9 mouse cellular contexts compared by ENCODE assay signal in the genomic region with DNA sequence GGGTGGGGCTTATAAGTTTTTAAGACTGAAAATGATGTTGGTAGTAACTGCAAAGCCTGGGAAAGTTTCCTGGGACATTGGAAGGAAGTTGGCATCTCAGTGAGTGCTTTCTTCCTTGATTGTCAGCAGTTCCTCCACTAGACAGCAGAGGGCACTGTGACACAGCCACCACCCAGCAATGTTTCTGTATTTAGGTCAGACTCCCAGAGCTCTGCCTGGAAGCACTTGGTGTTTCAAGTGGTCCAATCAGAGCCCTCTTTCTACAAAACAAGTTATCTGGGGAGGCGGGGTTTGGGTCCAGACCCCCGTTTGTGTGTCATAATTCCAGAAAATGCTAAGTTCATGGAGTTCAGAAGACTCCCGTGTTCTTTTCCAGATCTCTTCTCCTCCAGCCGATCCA. TPM values are rescaled to one million over a fixed set of nuclear protein-coding genes. Genes with fewer than 3 reads are reported as not detected.
DNase-seq lines count a peak whose midpoint lies in the region; ATAC-seq lines count a peak whose summit lies in the region.
"Had no signal": no experiment of that assay in that cellular context is flagged by ENCODE, and none has a peak within 500 bp of the region (broad histone marks: within the 10 kb centered on the region; RNA-seq: fewer than 3 reads in every experiment).

No protein-coding gene starts in this region.

- intact Hi-C loops in gastrocnemius, postnatal 36 days (cut with DNase I), result loop anchor here (2.0 to 10.0 kb wide), 4 partner anchors 55 to 189 kb away; partner anchors contain the start of gene Wdr66

- H3K9me3 ChIP-seq in hindbrain, embryonic 10.5 days, result no peaks in the 10 kb centered on the region
- no peaks in the 10 kb centered on the region for H3K9me3 ChIP-seq in hindbrain, embryonic 16.5 days (ENCODE audit: control insufficient read depth, low read length)
- H3K9me3 ChIP-seq: neural tube, embryonic 12.5 days had no signal

- H3K36me3 ChIP-seq in hindbrain, embryonic 10.5 days, result peaks cover 72% of the 10 kb centered on the region
- H3K36me3 ChIP-seq in hindbrain, embryonic 16.5 days (ENCODE audit: control insufficient read depth, insufficient read depth, low read length), result peaks cover 41% of the 10 kb centered on the region

- H3K27me3 ChIP-seq in hindbrain, embryonic 10.5 days (ENCODE audit: insufficient read depth, poor library complexity, severe bottlenecking), result no peaks in the 10 kb centered on the region
- no peaks in the 10 kb centered on the region for H3K27me3 ChIP-seq in hindbrain, embryonic 16.5 days (replicated peaks; ENCODE audit: control insufficient read depth, insufficient read depth, low read length)
- H3K27me3 ChIP-seq: neural tube, embryonic 12.5 days had no signal

- 50% methylated on average over 4 of the region's 4 CpGs for WGBS in hindbrain, embryonic 10.5 days
- WGBS in hindbrain, embryonic 16.5 days, result 46% methylated on average over 4 of the region's 4 CpGs

- no peak for ATAC-seq in hindbrain, embryonic 16.5 days

- no peak overlapping the region for H3K27ac ChIP-seq in hindbrain, embryonic 10.5 days
- H3K27ac ChIP-seq in hindbrain, embryonic 16.5 days (ENCODE audit: low read depth, low read length), result no peak overlapping the region
- H3K27ac ChIP-seq: neural tube, embryonic 12.5 days had no signal

- DNase-seq in hindbrain, embryonic 10.5 days (ENCODE audit: low spot score), result peak; percentile 76
- DNase-seq in T-cell, adult 2 months (ENCODE audit: low spot score), result peak; percentile 38
- DNase-seq in cerebellum, postnatal 25 days, result peak; percentile 79 to 83
- DNase-seq in gastrocnemius, postnatal 36 days, result peak; percentile 56 to 64
- peak; percentile 59 for DNase-seq in layer of hippocampus, adult 9-11 months
- DNase-seq in lung, postnatal 36 days, result peak; percentile 77
- DNase-seq in spleen, postnatal 10 days (ENCODE audit: low spot score in 2 of 2), result peak; percentile 51 to 71

- no peak overlapping the region for H3K4me2 ChIP-seq in hindbrain, embryonic 16.5 days (ENCODE audit: low read length)
- H3K4me2 ChIP-seq: neural tube, embryonic 12.5 days had no signal

- H3K9ac ChIP-seq in hindbrain, embryonic 16.5 days (ENCODE audit: low read depth, low read length), result no peak overlapping the region
- H3K9ac ChIP-seq: neural tube, embryonic 12.5 days had no signal

- no peaks in the 10 kb centered on the region for H3K4me1 ChIP-seq in hindbrain, embryonic 10.5 days (replicated peaks)
- H3K4me1 ChIP-seq in hindbrain, embryonic 16.5 days (ENCODE audit: control insufficient read depth, insufficient read depth, low read depth, low read length), result no peaks in the 10 kb centered on the region
- H3K4me1 ChIP-seq: neural tube, embryonic 12.5 days had no signal

- H3K4me3 ChIP-seq in hindbrain, embryonic 10.5 days, result no peak overlapping the region
- H3K4me3 ChIP-seq in hindbrain, embryonic 16.5 days (ENCODE audit: low read length), result no peak overlapping the region
- H3K4me3 ChIP-seq: neural tube, embryonic 12.5 days had no signal

RNA-seq across cellular contexts. Expression of gene Lrrc43, which starts 45.0 kb away (rescaled TPM):
- 0.07 and 0.31 TPM in 2 replicates for polyA plus RNA-seq in hindbrain, embryonic 10.5 days (2016; fragmentation: Nextera tagmentation; extraction: Ambion mirVana)
- 0.60 and 0.74 TPM in 2 replicates for polyA plus RNA-seq in hindbrain, embryonic 16.5 days (2015; fragmentation: Nextera tagmentation; extraction: Ambion mirVana)
- not detected for total RNA-seq in gastrocnemius, postnatal 36 days (2021)
- polyA plus RNA-seq: neural tube, embryonic 12.5 days had no signal

RNA-seq across cellular contexts. Expression of gene Il31, which starts 45.2 kb away (rescaled TPM):
- polyA plus RNA-seq in hindbrain, embryonic 10.5 days (2016; fragmentation: Nextera tagmentation; extraction: Ambion mirVana), result not detected in 2 replicates
- not detected in 2 replicates for polyA plus RNA-seq in hindbrain, embryonic 16.5 days (2015; fragmentation: Nextera tagmentation; extraction: Ambion mirVana)
- total RNA-seq in gastrocnemius, postnatal 36 days (2021), result not detected
- polyA plus RNA-seq: neural tube, embryonic 12.5 days had no signal

RNA-seq across cellular contexts. Expression of gene Mlxip, which starts 49.5 kb away (rescaled TPM):
- 18.0 and 18.8 TPM in 2 replicates for polyA plus RNA-seq in hindbrain, embryonic 10.5 days (2016; fragmentation: Nextera tagmentation; extraction: Ambion mirVana)
- polyA plus RNA-seq in hindbrain, embryonic 16.5 days (2015; fragmentation: Nextera tagmentation; extraction: Ambion mirVana), result 15.2 and 20.7 TPM in 2 replicates
- total RNA-seq in gastrocnemius, postnatal 36 days (2021), result 10 to 100 TPM; 49.7 to 50.7 TPM
